Mouse (Mus musculus): ENCODE data around the gene Ly6g6f. TPM values are rescaled to one million over a fixed set of nuclear protein-coding genes. Genes with fewer than 3 reads are reported as not detected.

Ly6g6f gene
- polyA plus RNA-seq, 1 experiment from 2014 or later, result 0.13 TPM

DNA sequence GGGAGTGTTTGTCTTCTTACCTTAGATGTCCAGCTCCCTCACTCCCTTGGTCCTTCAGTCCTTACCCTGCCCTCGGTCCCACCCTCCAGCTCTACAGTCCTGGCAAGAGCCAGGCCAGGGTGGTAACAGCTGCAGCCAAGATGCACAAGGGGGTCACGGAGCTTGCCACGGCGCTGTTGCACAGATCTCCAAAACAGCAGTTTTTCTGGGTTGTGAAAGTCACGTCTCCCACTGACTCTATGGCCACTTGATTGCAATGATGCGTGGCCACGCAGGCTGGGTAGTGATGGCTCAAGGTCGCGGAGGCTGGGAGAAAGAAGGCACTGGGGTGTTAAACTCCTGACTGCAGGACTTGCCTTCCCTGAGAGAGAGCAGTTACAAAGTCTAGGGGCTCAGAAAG lies 14.0 kb downstream of the Ly6g6f start:
- Histone ChIP-seq H3K36me3 (no peaks in the 10 kb centered on the region), H3K9me3 (no peaks in the 10 kb centered on the region), H3K4me1 (peaks cover 12% of the 10 kb centered on the region), H3K27me3 (peaks cover 25% of the 10 kb centered on the region), H3K9ac (no peak overlapping the region), H3K27ac (no peak overlapping the region), H3K4me2 (no peak overlapping the region), H3K4me3 (no peak overlapping the region)
- ATAC-seq (ENCODE audit: insufficient number of reproducible peaks, low FRiP score, low TSS enrichment, low read depth), result no peak
- WGBS, result 74% methylated on average over 9 of the region's 9 CpGs

DNA sequence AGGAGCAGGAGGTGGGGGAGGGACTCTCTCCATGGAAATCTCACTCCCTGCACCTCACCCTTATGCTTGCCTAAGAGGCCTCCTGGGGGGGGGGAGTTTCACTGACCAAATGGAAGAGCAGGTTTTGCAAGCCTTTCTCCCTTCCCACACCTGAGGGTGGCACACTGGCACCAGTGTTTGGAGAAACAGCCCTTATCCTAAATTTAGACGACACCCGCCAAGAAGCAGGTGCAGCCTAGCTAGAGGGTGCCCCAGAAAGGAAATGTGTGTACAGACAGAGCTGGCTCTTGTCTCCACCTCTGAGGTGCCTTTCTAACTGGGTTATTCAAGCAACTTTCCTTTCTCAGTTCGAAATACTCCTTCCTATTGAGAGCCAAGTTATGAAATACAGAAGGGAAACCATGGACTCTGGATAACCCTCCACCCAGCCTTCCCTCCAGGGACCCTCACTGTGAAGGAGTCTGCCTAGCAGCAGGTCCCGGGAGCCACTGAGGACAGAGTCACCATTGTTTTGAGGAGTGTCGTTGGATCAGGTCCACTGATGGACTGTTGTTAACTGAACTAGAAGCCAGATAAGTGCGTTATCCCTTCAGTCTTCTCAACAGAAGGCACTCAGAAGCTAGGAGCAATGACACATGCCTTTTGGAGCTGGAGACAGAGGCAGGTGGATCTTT lies 14.7 kb downstream of the Ly6g6f start:
- no peak overlapping the region for H3K4me3 ChIP-seq
- no peaks in the 10 kb centered on the region for H3K36me3 ChIP-seq
- peak overlapping the region; percentile 39 for H3K27ac ChIP-seq
- H3K4me1 ChIP-seq, result peaks cover 10% of the 10 kb centered on the region
- H3K9me3 ChIP-seq, result no peaks in the 10 kb centered on the region
- WGBS, result 49% methylated on average over 6 of the region's 6 CpGs
- H3K4me2 ChIP-seq, result no peak overlapping the region
- no peak overlapping the region for H3K9ac ChIP-seq
- 0 out of 2 replicates have a peak, but pooled peaks have one; percentile 14 for ATAC-seq (ENCODE audit: insufficient number of reproducible peaks, low FRiP score, low TSS enrichment, low read depth)
- H3K27me3 ChIP-seq, result peaks cover 33% of the 10 kb centered on the region

DNA sequence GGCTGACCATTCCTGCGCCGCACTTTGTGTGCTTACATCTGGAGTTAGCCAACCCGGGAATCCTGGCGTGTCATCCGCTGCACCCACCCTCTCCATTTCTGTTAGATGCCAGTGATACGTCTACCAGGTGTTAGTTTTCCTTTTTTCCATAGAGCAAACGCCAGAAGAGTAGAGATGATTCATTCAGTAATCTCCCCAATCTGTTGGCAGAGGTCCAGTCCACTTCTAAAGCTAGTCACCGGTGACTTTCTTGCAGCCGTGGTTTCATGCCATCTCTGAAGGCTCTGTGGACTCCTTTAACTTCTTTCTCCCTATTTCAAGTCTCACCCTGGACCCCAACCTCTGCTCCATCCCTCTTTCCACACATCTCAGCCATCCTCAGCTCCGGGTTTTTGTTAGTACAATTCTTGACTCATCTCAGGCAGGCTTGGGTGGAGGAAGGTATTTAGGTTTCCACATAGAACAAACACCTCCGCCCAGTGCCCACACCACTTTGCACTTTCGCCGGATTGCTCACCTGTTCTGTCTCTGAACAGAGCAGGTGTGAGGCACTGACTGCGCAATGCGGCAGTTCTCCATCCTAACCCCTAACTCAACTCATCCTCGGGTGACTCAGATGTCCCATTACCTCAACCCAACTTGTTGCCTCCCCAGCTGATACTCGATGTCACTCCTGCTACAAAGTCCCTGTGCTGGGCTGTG lies 17.0 kb downstream of the Ly6g6f start:
- WGBS, result 76% methylated on average over 17 of the region's 17 CpGs
- no peak for ATAC-seq (ENCODE audit: insufficient number of reproducible peaks, low FRiP score, low TSS enrichment, low read depth)
- H3K27me3 ChIP-seq, result peaks cover 52% of the 10 kb centered on the region
- H3K9ac ChIP-seq, result no peak overlapping the region
- H3K4me3 ChIP-seq, result peak overlapping the region; percentile 3; the same call in 1 of the 2 replicates
- H3K27ac ChIP-seq, result peak overlapping the region; percentile 38; the same call in 1 of the 2 replicates
- H3K36me3 ChIP-seq, result no peaks in the 10 kb centered on the region
- peaks cover 15% of the 10 kb centered on the region for H3K4me1 ChIP-seq
- H3K9me3 ChIP-seq, result no peaks in the 10 kb centered on the region
- H3K4me2 ChIP-seq, result no peak overlapping the region

DNA sequence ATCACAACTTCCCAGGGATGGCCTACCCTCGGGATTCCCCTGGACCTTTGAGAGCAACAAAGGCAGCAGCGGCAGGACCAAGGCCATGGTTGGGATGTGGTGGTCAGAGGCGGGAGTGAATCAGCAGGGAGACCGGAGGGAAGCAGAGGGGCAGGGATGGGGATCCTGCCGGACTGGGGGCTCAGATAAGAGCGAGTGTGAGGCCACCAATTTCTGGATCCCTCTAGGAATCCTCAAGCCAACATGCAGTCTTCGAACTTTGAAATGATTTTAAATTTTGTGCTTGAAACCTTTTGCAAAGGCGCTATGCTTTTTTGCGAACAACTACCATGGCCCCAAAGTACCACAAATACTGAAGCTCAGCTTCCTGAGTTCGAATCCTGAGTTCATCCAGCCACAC lies 19.3 kb downstream of the Ly6g6f start, which contains the start of gene Mpig6b:
Mpig6b (minus strand) TSS at position 101 of the 400 bp plus-strand sequence.
- Histone ChIP-seq H3K36me3 (peaks cover 17% of the 10 kb centered on the region), H3K4me1 (peaks cover 20% of the 10 kb centered on the region), H3K27me3 (peaks cover 52% of the 10 kb centered on the region), H3K4me2 (peak within 1 kb of the TSS; percentile 42), H3K4me3 (peak within 1 kb of the TSS; percentile 31), H3K9ac (no peak within 1 kb of the TSS), H3K9me3 (no peaks in the 10 kb centered on the region), H3K27ac (0 out of 2 replicates have a peak within 1 kb of the TSS, but pooled peaks have one; percentile 24)
- WGBS, result 46% methylated on average over 10 of the region's 10 CpGs
- ATAC-seq (ENCODE audit: insufficient number of reproducible peaks, low FRiP score, low TSS enrichment, low read depth), result no peak

DNA sequence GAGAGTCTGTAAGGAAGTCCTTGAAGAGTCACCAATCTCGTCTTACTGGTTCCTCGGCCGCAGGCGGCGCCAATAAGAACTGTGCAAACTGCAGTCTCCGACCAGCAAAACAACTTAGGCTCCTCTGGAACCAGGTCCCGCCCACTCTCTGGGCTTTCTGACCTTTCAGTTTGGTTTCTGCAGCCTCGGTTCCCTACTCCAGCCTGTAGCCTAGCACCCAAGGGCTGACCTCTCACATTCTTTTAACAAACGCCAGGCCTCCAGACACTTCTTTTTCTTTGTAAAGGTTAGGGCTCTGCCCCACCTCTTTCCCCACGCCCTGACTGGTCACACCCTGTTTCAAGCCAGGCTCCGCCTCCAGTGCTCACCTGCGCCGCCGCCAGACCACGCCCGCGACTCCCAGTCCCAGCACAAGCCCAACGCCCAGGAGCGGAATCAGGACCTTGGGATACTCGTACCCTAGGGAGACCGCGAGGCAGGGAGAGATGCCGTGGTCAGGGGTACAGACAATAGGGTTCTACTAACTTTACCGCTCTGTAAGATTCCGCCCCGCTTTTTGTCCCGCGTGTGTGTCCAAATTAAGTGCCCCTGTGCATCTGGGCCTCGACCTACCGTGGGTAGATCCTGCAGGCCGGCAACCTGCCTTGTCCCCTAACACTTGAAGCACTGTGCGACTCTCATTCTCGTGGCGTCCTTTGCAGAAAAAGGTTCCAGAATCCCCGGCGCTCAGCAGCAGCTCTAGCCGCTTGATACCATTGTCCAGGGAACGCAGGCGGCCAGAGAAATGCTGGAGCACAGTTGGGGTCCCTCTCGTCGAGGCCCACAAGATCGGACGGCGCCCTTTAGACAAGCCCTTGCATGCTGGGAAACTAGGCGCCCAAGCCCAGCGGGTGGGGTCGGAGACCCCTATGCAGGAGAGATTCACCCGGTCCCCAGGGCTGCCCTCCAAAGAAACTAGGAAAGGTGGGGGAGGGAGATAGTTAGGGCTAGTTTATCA lies 20.2 kb downstream of the Ly6g6f start, which contains the start of gene Ly6g6c:
Ly6g6c (plus strand) TSS at position 438 of the 997 bp plus-strand sequence.
- Histone ChIP-seq H3K9ac (no peak within 1 kb of the TSS), H3K36me3 (peaks cover 22% of the 10 kb centered on the region), H3K4me3 (peak within 1 kb of the TSS; percentile 31), H3K27me3 (peaks cover 52% of the 10 kb centered on the region), H3K9me3 (no peaks in the 10 kb centered on the region), H3K4me2 (peak within 1 kb of the TSS; percentile 42), H3K4me1 (peaks cover 29% of the 10 kb centered on the region), H3K27ac (peak within 1 kb of the TSS; percentile 61)
- ATAC-seq (ENCODE audit: insufficient number of reproducible peaks, low FRiP score, low TSS enrichment, low read depth), result peak; percentile 42; the same call in 1 of the 2 replicates
- 3% methylated on average over 48 of the region's 48 CpGs for WGBS

DNA sequence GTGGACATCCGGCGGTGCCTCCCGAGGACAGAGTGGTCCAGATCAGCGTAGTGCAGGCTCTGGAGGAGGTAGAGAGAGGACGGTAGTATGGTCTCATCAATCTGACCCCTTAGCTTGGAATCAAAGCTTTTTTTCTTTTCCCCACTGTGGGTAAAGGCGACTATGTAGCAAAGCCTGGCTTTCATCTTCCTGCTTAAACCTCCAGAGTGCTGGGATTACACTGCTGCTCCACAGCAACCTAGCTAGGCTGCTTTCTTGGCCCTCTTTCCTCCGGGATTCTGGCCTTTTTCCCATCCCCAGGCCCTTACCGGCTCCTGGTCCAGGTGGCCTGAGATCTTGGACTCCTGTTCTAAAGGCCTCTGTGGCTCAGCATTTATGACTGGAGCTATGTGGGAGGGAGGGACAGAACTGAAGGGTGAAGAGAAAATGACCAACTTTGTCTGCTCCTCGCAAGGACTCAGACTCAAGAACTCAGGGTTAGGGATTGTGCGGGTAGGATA lies 21.0 kb downstream of the Ly6g6f start:
- H3K9me3 ChIP-seq, result no peaks in the 10 kb centered on the region
- H3K36me3 ChIP-seq, result peaks cover 22% of the 10 kb centered on the region
- 28% methylated on average over 10 of the region's 10 CpGs for WGBS
- H3K9ac ChIP-seq, result no peak overlapping the region
- H3K4me3 ChIP-seq, result peak overlapping the region; percentile 31; the same call in 1 of the 2 replicates
- peaks cover 35% of the 10 kb centered on the region for H3K4me1 ChIP-seq
- H3K27me3 ChIP-seq, result peaks cover 51% of the 10 kb centered on the region
- ATAC-seq (ENCODE audit: insufficient number of reproducible peaks, low FRiP score, low TSS enrichment, low read depth), result no peak
- peak overlapping the region; percentile 61 for H3K27ac ChIP-seq
- H3K4me2 ChIP-seq, result peak overlapping the region; percentile 42

DNA sequence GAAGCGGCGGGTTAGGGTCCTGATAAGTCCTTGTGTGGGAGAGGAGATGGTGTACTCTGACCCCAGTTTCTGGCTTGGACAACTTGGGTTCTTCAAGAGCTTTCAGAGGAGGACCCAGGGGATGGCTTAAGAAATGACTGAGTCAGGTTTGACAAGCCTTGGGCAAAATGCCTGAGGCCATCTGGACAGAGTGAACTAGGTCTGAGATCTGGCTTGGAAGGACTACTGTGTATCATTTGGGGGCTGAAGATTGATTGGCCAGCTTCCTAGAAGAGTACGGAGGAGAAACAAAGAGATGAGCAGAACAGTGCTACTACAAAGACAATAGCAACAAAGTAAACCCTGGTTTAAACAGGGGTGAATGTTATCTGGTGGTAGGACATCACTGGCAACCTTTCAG lies 21.9 kb downstream of the Ly6g6f start:
- Histone ChIP-seq H3K27me3 (peaks cover 45% of the 10 kb centered on the region), H3K27ac (no peak overlapping the region), H3K9ac (no peak overlapping the region), H3K9me3 (no peaks in the 10 kb centered on the region), H3K36me3 (peaks cover 22% of the 10 kb centered on the region), H3K4me3 (no peak overlapping the region), H3K4me1 (peaks cover 40% of the 10 kb centered on the region), H3K4me2 (no peak overlapping the region)
- no peak for ATAC-seq (ENCODE audit: insufficient number of reproducible peaks, low FRiP score, low TSS enrichment, low read depth)
- 92% methylated on average over 3 of the region's 3 CpGs for WGBS

DNA sequence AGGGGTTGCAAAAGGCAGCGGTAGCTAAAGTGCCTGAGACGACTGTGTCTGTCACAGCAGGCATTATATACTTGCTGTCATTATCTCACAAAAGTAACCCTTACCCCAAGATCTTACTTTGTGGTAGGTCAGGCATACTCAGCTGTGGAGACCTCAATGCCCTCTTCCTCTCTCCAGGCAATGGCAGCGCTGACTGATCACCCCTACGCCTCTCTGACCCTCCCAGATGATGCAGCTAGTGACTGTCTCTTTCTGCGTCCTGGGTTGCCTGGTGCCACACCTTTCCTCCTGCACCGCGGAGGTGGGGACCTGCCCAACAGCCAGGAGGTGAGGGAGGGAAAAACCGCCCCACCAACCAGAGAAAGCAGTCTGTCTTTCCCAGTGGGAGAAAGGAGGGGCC lies 24.1 kb downstream of the Ly6g6f start:
- H3K4me2 ChIP-seq, result no peak overlapping the region
- peaks cover 43% of the 10 kb centered on the region for H3K4me1 ChIP-seq
- 75% methylated on average over 8 of the region's 8 CpGs for WGBS
- H3K4me3 ChIP-seq, result 0 out of 2 replicates have a peak overlapping the region, but pooled peaks have one; percentile 68
- ATAC-seq (ENCODE audit: insufficient number of reproducible peaks, low FRiP score, low TSS enrichment, low read depth), result no peak
- no peak overlapping the region for H3K9ac ChIP-seq
- no peak overlapping the region; the same call in 1 of the 2 replicates for H3K27ac ChIP-seq
- peaks cover 39% of the 10 kb centered on the region for H3K36me3 ChIP-seq
- H3K27me3 ChIP-seq, result peaks cover 25% of the 10 kb centered on the region
- no peaks in the 10 kb centered on the region for H3K9me3 ChIP-seq

DNA sequence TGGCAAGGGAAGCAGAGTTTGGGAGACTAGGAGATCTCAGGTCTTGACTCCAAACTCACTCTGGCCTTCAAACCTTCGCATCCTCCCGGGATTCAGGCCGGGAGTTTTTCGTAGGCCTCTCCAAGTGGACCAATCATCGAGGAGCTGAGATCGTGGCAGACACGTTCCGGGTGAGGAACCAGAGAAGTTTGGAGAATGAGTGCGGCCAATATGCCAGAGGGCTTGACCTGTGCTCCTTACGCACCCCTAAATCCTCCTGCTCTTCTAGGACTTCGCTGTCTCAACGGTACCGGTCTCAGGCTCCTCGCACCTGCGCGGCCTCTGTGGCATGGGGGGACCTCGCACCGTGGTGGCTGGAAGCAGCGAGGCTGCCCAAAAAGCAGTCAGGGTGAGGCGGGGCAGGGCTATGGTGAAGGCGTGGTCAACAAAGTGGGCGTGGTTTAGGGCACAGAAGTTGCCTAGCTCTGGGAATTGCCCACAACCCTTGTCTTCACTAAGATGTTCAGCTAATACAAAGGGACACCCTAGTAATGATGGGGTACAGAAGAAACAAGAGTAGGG lies 24.6 kb downstream of the Ly6g6f start:
- Histone ChIP-seq H3K27me3 (peaks cover 20% of the 10 kb centered on the region), H3K9me3 (no peaks in the 10 kb centered on the region), H3K36me3 (peaks cover 44% of the 10 kb centered on the region), H3K27ac (peak overlapping the region; percentile 95; the same call in 1 of the 2 replicates), H3K4me2 (peak overlapping the region; percentile 84), H3K4me3 (peak overlapping the region; percentile 68), H3K4me1 (peaks cover 43% of the 10 kb centered on the region), H3K9ac (peak overlapping the region; percentile 70; the same call in 1 of the 2 replicates)
- no peak for ATAC-seq (ENCODE audit: insufficient number of reproducible peaks, low FRiP score, low TSS enrichment, low read depth)
- WGBS, result 62% methylated on average over 22 of the region's 22 CpGs

DNA sequence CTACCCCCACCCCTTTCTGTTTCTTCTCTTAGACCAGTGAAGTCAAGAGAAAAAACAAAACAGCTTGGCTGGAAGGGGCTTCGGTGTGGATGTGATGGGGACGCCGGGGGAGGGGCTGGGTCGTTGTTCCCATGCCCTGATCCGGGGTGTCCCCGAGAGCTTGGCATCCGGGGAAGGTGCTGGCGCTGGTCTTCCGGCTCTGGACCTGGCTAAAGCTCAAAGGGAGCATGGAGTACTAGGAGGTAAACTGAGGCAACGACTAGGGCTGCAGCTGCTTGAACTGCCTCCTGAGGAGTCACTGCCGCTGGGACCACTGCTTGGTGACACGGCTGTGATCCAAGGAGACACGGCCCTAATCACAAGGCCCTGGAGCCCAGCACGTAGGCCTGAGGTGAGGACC lies 25.3 kb downstream of the Ly6g6f start:
- Histone ChIP-seq H3K36me3 (peaks cover 52% of the 10 kb centered on the region), H3K9ac (peak overlapping the region; percentile 70), H3K9me3 (no peaks in the 10 kb centered on the region), H3K4me2 (peak overlapping the region; percentile 84), H3K27ac (peak overlapping the region; percentile 95), H3K27me3 (peaks cover 12% of the 10 kb centered on the region), H3K4me1 (peaks cover 36% of the 10 kb centered on the region), H3K4me3 (peak overlapping the region; percentile 68)
- ATAC-seq (ENCODE audit: insufficient number of reproducible peaks, low FRiP score, low TSS enrichment, low read depth), result no peak
- 20% methylated on average over 14 of the region's 14 CpGs for WGBS

Data from limb, embryonic 15.5 days (tissue).